Mouse (Mus musculus) spleen, adult 12 weeks (tissue): ENCODE measurements around the gene Epha3.

ENCODE experiments used
- DNase-seq: peaks from one replicate; pipeline ENCODE4 v3.0.0; 2022; ENCODE audit warnings: low spot score

Gene Epha3

DNA sequence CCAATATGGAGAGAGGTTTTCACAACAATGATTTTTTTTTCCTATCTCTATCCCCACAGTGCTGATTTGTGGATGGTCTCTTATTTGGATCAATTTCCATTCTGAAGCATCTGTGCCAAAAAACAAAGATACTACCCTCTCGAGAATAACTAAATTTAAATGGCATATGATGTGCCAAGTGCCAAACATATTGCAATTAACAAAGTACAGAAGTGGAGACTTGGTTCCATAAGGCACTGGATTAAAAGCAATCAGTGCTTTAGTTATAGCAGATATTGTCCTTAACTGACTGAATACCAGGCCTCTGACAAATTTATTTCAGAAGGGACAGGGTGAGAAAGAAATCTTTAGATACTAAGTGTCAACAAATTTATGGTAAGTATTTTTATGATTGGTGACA is 81.9 kb downstream of the Epha3 start:
- no peak for DNase-seq

DNA sequence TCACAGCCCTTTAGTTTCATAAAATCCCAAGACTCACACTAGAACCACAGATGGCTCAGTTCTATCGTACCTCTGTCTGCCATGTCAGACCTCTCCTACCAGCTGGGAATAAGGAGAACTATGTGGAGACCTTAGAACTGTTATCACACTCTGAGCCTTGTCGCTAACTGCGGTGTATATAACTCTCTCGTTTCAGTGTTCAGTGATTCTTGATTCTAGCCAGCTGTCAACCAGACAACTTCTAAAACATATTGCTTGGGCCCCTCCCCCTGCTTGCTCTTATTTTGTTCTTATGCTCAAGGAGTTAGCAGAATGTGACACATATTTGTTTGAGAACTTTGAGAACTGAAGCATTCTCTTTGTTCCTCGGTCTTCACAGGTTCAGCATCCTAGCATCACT is 83.8 kb downstream of the Epha3 start:
- no peak for DNase-seq

DNA sequence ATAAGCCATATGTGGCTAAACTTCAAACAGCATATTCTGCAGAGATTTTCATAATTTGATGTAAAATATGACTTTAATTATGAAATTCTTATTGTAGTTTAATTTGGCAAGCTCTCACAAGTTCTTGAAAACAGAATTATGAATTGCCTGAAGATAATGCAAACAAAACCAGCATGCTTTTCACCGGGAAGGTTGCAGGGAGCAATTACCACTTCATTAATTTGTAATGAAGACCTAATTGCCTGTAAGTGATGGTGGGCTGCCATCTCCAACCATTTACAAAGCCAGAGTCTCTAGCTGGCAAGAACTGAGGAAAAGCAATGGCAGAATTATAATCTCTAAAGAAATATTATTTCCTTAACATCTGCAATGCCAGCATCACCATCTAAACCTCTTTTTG is 86.2 kb downstream of the Epha3 start:
- DNase-seq = no peak

DNA sequence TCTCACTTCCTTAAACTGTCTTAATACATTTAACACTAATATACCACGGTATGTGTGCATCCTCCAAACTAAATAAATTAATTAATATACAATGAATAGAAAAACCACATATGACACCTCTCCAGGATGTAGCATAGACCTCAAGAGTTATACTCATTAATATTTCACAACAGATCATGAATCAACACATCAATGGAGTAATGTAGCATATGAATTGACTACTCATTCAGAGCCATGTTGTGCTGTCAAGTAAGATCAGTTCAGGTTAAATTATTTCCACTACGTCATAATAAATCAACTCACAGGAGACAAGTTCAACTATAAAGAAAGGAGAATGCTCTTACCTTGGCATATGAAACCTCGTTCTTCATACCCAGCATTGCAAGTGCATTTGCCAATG is 91.4 kb downstream of the Epha3 start:
- no peak for DNase-seq

DNA sequence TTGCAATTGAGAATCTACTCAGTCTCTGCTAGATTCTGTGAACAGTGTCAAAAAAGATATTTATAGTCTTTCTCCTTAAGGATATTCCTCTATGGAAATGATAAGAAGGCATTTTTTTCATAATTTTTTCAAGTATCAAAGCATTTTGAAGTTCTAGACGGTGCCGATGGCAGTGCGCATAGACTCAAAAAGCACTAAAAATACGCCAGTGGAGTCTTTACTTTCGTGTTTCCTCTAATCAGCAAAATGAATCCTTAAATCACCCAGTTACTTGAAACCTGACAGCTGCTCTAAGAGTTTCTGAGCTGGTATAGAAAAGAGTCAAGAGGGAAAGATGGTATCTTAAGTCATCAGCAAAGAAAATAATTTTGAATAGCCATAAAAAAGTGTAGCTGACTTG is 96.4 kb downstream of the Epha3 start:
- no peak for DNase-seq

DNA sequence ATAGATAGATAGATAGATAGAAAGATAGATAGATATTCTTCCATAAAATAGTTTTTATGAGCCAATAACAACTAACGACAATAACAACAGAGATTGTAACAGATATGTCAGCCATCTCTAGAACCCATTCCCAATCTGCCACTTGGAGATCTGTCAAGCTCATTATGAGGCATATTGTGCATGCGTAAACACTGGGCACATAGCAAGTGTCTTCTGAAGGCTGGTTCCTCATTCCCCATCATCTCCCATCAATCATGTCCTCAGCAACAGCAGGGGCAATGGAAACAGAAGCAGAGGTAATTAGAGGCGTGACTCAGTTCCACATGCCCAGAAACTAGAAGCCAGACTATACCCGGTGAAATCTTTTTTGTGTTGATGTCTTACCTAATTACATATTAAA is 102.8 kb downstream of the Epha3 start:
- no peak for DNase-seq

DNA sequence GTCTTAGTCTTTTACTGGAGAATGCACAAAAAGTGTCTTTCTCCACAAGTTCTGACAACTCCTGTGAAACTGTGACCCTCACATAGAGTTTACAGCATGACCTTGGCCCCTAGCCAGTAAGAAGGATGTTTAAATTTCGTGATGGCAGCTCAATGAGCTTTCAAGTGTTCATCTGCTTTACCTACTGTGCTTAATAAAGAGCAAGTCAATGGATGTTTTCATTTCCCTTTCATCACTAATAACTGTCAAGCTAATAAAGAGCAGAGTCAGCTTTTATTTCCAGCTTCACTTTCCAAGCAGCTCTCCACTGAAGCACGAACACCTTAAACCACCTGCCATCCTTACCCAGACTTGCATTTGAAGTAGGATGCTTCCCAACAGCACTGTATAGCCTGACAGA is 103.9 kb downstream of the Epha3 start:
- no peak for DNase-seq

DNA sequence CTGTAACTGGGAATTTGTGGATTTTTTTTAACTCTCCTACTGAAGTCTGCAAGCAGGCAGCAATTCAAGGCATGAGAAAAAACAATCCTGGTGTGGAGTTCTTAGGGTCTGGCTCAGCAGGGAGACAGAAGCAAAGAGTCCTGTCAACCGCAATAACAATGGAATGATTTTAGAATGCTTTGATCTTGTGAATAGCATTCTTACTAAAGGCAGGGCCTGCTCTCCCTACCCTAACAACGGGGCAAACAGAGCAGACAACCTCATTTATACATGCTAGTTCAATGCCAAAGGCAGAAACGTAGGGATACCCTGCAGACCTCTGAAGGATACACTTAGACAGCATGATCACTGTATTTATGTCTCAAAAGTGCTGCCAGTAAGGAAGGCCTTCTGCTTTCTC is 110.9 kb downstream of the Epha3 start:
- DNase-seq = no peak

DNA sequence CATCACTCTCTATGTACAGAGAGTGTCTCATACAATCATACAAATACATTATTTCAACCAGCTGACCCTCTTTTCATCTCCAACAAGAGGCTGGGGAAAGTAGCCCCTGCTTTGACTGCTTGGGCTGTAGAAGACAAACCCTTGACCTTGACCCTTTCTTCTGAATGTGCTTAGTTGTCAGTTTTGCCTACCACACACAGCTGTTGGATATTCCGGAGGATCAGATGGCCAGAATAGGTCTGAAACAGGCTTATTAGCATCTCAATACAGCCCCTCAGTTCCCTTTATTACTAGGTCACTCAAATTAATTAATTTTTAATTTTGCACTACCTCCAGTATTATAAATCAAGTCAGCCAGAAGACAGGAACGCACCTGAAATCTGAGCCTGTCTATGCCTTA is 116.2 kb downstream of the Epha3 start:
- DNase-seq = no peak

DNA sequence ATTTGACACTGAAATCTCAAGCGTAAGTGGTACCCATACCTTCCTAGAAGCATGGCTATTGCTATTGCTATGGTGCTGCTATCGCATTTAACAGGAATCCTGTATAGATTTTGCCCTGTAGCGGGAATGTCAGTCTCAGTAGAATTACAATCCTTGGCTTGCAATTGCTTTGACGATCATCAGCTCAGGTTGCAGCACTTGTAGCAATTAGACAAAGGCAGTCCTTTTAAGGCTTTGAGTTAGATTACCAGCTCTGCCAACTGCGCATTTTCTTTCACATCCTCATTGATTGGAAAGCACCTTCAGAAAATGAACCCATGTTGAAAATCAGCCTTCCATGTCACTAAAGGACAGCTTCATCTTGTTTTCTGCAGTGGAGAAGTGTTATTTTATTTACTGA is 118.5 kb downstream of the Epha3 start:
- DNase-seq = no peak

DNA sequence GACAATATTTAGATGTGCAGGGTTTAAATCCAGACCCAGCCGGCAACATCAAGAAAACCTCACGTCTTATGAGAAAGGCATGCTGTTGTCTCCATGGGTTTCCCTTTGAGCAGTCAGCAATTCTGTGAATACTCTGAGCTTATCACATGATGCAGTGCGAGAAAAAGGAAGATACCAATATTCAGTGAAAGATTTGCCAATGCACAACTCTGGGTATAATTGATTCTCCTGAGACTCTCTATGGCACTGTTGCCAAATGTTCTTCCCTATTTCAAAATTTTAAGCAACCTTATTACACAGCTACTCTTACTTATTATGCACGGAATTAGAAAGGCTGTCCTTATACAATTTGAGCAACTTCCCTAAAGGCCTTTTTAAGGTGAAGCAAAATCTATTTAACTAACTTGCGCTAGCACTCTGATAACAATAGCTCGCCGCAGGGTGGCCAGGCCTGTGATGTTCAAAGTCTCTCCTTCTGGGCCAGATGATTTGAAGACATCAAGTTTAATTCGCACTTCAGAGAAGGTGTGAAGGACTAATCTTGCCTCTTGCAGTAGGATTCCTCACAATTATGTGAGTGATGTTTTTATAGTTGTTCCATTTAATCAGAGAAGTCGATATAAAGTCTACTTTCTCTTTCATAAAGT is 120.6 kb downstream of the Epha3 start:
- no peak for DNase-seq

DNA sequence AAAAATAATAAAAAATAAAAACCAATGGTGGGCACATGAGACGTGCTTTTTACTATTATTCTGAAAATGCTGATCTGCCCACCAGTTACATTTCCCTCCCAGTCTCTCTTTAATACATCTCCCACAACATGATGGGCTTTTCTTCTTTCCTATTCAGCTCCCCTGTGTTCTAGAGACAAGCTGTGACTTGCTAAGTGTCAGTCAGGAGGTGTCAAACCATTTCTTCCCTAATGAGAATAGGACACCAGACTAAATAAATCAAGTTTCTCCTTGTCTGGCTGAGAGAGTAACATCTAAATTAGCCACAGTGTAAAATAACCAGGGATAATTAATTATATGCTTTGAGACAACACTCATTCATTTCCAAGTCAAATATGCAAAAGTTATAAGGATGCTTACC is 144.7 kb downstream of the Epha3 start:
- no peak for DNase-seq

DNA sequence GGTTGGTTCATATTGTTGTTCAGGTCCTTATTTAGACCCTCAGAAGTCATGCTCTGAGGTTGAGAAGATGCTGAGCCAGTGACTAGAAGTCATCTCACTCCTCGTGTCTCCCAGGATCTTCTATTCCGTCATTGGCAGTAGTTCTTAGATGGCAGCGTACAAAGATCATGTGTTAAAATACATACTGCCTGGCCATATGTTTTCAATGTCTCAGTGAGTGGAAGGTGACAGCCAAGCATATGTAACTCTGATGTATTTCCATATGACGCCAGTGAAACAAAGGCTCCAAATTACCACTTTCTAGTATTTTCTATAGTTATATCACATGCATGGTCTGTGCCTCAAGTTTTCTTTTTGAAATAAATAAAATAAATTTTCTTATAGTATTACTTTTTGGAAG is 146.7 kb downstream of the Epha3 start:
- DNase-seq = no peak

DNA sequence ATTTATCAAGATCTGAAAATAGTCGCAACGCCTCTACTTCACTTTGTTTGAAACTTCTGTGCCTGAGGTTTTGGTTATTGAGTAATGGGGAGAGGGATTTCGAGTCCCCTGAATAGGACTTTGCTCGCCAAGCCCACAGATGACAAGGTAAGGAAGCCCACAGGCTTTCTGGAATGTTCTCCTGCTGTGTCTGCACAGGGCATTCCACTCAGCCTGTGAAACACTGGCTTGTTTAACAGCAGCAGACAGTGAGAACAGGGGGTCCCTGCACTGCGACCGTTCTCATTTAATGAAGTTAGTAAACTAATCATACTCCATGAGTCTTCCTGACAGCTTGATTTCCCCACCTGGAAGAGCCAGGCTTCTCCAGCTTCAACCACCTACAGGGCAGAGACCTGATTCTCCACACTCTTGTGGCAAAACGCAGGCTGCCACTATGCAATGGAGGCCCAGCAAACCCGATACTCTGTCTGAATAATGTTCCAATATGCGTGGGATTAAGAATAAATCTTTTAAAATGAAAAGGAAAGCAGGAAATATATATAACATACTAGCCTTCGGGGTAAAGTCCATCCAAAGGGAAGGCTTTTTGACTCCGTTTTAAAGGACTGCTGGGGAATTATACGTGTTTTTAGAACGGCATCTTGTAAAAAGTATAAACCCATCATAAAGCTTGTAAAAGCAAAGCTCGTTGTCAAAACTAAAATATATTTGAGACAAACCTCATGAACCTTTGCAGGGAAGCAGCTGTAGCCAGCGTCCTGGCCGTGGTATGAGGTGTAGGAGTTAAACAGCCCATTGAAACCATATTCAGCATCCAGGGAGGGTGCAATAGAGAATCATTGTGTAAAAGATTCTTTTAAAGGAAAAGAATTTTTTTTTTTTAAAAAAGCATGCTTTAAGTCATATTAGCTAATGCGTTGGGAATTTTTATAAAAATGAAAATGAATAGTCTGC is 156.8 kb downstream of the Epha3 start:
- no peak for DNase-seq

DNA sequence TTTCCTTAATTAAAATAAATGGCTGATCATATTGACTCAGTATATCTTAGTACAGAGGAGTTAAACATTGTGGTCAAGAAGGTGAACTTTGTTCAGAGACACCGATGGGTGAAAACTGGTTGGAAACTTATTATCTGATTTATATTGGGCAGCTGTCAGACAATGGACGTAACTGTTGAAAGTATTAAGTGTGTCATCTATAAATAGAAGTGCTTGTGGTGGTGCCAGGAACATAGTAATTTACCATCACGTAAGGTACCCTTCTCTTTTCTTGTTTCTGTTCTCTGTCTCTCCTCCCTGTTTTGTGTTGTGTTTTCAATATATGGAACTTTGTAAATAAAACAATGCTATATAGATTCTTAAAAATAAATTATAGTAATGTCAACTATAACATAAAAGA is 174.6 kb downstream of the Epha3 start:
- no peak for DNase-seq

DNA sequence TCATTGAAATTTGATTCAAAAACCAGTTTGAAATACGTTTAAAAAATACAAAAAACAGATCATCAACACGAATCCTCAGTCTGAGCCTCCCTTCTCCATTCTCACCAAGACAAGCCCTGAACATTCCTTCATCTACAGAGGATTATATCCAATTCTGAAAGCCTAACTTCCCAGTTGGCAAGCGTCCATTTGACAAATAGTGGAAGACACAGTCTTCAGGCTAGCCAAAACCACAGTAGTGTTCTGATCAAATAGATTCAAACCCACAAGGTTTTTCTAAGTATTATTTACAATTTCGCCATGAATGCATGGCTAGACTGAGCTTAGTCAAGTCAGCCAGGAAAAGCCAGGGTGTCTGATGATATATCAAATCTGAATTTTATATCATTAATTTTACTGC is 179.8 kb downstream of the Epha3 start:
- DNase-seq = no peak

DNA sequence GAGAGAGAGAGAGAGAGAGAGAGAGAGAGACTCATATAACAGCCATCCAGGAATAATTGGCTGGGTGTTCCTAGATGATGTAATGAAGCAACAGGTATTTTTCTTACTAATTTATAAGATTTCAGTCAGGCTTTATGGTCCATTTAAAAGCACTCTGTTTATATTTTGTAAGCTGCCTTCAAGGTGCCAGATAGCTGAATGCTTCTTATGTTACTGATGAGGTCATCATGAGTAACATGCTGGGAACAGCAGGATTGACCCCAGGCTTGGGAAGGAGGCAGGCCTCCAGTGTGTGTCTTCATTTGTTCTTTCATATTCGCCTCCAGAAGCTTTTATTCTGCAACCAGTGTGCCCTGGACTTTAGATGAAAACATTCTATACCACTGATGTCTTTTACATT is 189.5 kb downstream of the Epha3 start:
- no peak for DNase-seq

DNA sequence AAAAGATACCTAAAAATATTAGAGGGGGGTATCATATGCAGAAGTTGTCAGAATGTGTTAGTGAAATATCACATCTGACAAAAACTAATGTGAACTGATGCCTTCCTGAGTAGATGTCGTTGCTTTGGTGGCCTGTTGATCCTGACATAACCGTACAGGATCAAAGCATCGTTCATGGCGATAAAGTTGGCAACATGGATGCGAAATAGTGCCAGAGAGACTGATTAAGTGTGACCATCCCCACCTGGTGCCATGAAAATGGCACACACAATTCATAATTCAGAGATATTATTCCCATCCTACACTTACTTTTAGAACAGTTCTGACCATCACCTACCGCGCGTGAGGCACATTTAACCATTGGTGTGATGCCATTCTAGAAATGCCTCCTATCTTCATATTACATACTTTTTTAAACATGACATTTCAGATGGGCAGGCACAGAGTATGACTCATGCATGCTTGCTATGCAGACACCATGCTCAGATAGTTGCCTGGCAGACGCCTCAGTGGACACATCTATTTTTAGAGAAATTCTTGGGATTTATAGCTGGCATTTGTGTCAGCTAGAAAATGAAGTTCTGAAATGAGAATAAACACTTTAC is 190.6 kb downstream of the Epha3 start:
- no peak for DNase-seq

DNA sequence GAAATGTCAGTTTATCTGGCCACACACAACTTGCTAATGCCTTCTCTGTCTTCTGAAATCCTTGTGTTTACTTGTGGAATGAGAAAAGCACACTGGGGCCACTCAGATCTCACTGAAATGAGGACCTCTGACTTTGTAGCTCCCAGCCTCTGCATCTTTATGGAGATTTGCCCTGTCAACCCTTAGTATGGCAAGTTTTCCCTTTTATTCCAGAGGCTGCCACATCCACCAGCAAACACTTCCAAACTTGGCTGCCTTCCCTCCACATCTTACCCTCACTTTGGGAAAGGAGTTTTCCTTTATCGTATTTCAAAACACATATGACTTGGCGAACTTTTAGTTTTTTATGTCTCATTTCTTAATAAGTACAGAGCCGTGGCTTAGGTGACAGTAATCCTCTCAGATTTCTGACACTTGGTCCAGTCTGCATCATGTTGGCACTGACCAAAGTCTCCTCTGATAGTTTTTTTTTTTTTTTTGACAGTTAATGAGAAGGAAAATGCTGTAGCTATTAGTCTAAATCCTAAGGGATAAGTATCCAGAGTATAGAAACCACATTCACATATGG is 198.0 kb downstream of the Epha3 start:
- no peak for DNase-seq

DNA sequence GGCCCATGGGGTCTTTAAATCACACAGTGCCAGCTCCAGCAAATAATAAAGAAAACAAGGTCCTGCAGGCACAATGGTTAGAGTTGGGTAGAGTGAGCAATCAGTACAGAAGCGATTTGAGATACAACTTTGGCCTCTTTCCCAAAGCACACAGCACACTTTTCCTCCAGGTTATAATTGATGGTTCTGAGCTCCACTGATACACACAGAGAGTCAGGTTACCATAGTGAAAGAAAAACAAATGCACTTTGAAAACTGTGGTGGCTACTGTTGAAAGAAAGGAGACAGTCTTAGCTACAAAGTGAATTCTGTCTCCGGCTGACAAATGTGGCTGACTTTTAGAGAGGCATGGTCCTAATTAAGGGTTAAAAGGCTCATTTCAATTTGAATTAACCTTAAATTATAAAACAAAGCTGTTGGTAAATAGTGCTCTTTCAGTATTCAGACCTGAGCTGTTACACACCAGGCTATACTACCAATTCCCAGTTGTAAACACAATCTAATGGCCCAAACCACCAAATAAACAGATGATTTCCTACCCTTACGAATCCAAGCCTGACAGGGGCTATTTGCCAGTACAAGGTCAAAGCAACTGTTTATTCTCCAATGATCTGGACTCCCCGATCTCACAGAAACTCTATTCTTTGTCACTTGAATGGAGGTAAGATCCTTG is 205.5 kb downstream of the Epha3 start:
- DNase-seq = no peak

DNA sequence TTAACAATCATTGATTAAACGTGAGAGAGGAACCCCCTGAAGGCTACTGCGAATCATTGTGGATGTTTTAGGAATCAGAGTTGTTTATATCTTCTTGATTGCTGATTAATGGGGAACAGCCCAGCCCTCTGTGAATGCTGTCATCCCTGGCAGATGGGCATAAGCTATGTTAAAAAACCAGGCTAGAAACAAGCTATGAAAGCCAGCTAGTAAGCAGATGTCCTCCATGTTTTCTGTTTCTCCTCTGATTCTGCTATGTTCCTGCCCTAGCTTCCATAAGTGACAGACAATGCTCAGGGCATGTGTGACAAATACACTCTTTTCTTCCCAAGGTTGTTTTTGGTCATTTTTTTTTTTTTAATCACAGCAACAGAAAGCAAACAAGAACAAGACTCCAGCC is 206.2 kb downstream of the Epha3 start:
- DNase-seq = no peak

DNA sequence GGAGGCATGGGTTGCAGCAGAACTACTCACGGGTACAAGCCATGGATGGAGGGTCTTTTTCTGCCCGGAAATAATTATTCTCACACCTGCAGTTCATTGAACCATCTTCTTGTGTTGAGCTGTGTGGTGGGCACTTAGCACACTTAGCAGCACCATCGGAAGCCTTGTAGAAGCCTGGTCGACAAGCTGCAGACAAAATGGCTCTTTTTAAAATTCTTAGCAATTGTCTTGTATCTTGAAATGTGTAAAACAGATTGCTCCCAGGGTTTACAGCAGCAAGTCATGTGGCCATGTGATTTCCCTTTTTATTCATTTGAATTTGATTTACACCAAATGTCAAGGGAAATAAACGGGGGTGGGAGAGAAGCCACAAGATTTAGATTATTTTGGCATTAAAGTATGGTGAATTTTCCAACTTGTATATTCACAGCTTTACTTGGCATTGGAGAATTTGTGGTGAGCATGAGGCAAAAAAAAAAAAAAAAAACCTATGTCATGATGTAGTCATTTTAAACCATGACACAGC is 210.5 kb downstream of the Epha3 start:
- DNase-seq = no peak
